Mouse (Mus musculus) lung, adult 18-20 months (tissue): ENCODE data around the gene Mrpl4.
"Not testable (repeated sequence)": the region's sequence is repeated elsewhere in the genome, so short reads cannot be mapped to it uniquely, and the experiment has no call there.

Experiments
- DNase-seq, 2 experiments: peaks; one replicate each; pipeline ENCODE4 v3.0.0; 2022; ENCODE audit warnings: mixed read lengths in 2 of 2

Gene Mrpl4

GRCm38 (mm10) chr9:21043563-21043962 lies 41.0 kb downstream of the Mrpl4 start:
- DNase-seq: no peak

DNA sequence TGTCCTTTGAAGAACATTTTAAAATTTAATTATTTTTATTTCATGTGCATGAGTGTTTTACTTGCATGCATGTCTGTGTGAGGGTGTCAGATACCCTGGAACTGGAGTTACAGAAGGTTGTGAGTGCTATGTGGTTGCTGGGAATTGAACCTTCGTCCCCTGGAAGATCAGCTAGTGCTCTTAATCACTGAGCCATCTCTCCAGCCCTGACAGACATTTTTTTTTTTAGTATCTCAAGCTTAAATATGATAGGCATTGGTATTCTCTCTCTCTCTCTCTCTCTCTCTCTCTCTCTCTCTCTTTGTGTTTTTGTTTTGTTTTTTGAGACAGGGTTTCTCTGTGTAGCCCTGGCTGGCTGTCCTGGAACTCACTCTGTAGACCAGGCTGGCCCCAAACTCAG lies 42.2 kb downstream of the Mrpl4 start:
- not testable (repeated sequence) for DNase-seq

GRCm38 (mm10) chr9:21045235-21045634 lies 42.7 kb downstream of the Mrpl4 start:
- DNase-seq: no peak

GRCm38 (mm10) chr9:21051578-21051977 lies 49.0 kb downstream of the Mrpl4 start:
- no peak for DNase-seq
